Comparison of ENCODE assay signal across 8 mouse cellular contexts in the genomic region with DNA sequence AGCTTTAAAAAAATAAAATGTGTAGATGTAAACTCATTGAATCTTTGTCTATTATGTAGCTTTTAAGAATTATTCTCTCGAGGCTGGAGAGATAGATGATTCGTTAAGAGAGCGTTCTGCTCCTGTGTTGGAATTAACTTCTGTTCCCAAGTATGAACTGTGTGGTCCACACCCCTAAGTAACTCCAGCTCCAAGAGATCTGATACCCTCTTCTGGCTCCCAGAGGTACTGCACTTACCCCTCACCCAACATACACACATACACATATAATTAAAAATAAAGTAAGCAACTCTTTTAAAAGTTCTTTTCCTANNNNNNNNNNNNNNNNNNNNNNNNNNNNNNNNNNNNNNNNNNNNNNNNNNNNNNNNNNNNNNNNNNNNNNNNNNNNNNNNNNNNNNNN. TPM values are rescaled to one million over a fixed set of nuclear protein-coding genes. Genes with fewer than 3 reads are reported as not detected.
DNase-seq lines count a peak whose midpoint lies in the region; ATAC-seq and TF ChIP-seq lines count a peak whose summit lies in the region.

No protein-coding gene starts in this region.

- intact Hi-C loops in left cerebral cortex, adult 2 months (cut with DNase I), result loop anchor here (2.0 kb wide), 1 partner anchor 369 kb away; no protein-coding TSS in a partner anchor

- no peak overlapping the region for H3K4me3 ChIP-seq in neural tube, embryonic 15.5 days (replicated peaks)
- no peak overlapping the region for H3K4me3 ChIP-seq in left cerebral cortex, adult 2 months
- H3K4me3 ChIP-seq in stomach, postnatal 0 days (ENCODE audit: low read depth, low read length), result no peak overlapping the region

- no peak overlapping the region for H3K9ac ChIP-seq in neural tube, embryonic 15.5 days (replicated peaks)
- no peak overlapping the region for H3K9ac ChIP-seq in stomach, postnatal 0 days (ENCODE audit: low read length)

- no peaks in the 10 kb centered on the region for H3K4me1 ChIP-seq in neural tube, embryonic 15.5 days
- no peaks in the 10 kb centered on the region for H3K4me1 ChIP-seq in stomach, postnatal 0 days (replicated peaks; ENCODE audit: control insufficient read depth, insufficient read depth)

- no peak for TF ChIP-seq EP300 in stomach, postnatal 0 days (optimal IDR thresholded peaks at IDR 0.05)

- no peaks in the 10 kb centered on the region for H3K36me3 ChIP-seq in neural tube, embryonic 15.5 days
- no peaks in the 10 kb centered on the region for H3K36me3 ChIP-seq in stomach, postnatal 0 days (ENCODE audit: control insufficient read depth, insufficient read depth, low read length)

- DNase-seq in adrenal gland, postnatal 10 days, result peak; percentile 29
- DNase-seq in adrenal gland, adult 8-10 months, result no peak
- DNase-seq in neural tube, embryonic 10.5 days (ENCODE audit: extremely low spot score, low spot score), result peak; percentile 29
- peak; percentile 6 to 41 for DNase-seq in frontal cortex, postnatal 36 days (ENCODE audit: low spot score in 2 of 2)
- DNase-seq in left cerebral cortex, adult 2 months (ENCODE audit: extremely low spot score in 1 of 2, low spot score in 2 of 2), result peak; percentile 14 to 43
- peak; percentile 19 for DNase-seq in stomach, postnatal 0 days (ENCODE audit: low spot score)
- no peak for DNase-seq in spleen, adult 12 weeks (ENCODE audit: low spot score)

- 67% methylated on average over 3 of the region's 3 CpGs for WGBS in neural tube, embryonic 15.5 days
- WGBS in stomach, postnatal 0 days, result 41% methylated on average over 3 of the region's 3 CpGs

- no peak overlapping the region for H3K27ac ChIP-seq in neural tube, embryonic 15.5 days (replicated peaks)
- no peak overlapping the region for H3K27ac ChIP-seq in left cerebral cortex, adult 2 months
- H3K27ac ChIP-seq in stomach, postnatal 0 days (replicated peaks), result no peak overlapping the region

- H3K9me3 ChIP-seq in neural tube, embryonic 15.5 days (replicated peaks), result no peaks in the 10 kb centered on the region
- H3K9me3 ChIP-seq in stomach, postnatal 0 days (ENCODE audit: control insufficient read depth, low read length), result no peaks in the 10 kb centered on the region

- H3K4me2 ChIP-seq in neural tube, embryonic 15.5 days, result no peak overlapping the region
- no peak overlapping the region for H3K4me2 ChIP-seq in stomach, postnatal 0 days (replicated peaks; ENCODE audit: low read depth)

- no peaks in the 10 kb centered on the region for H3K27me3 ChIP-seq in neural tube, embryonic 15.5 days (replicated peaks)
- H3K27me3 ChIP-seq in stomach, postnatal 0 days (ENCODE audit: control insufficient read depth, insufficient read depth, low read length), result no peaks in the 10 kb centered on the region

- no peak for ATAC-seq in neural tube, embryonic 15.5 days (ENCODE audit: low FRiP score)
- no peak for ATAC-seq in stomach, postnatal 0 days (ENCODE audit: low FRiP score, low TSS enrichment)

- peak; percentile 69 for TF ChIP-seq CTCF in left cerebral cortex, adult 2 months (IDR thresholded peaks at IDR 0.05)
- peak; percentile 71 for TF ChIP-seq CTCF in stomach, postnatal 0 days (IDR thresholded peaks at IDR 0.05; ENCODE audit: low read depth)

RNA-seq across cellular contexts. Expression of a gene that starts 28.8 kb away (rescaled TPM):
- under 1 TPM; 0.72 to 0.85 TPM for total RNA-seq in adrenal gland, postnatal 10 days (2021)
- 1 to 10 TPM; 1.1 to 2.2 (median 1.7) TPM for total RNA-seq in adrenal gland, adult 8-10 months (2022)
- polyA plus RNA-seq in neural tube, embryonic 15.5 days (2015; fragmentation: Nextera tagmentation; extraction: Ambion mirVana), result 8.4 and 10.9 TPM in 2 replicates
- total RNA-seq in left cerebral cortex, adult 2 months (2021), result 1 to 10 TPM; 6.0 to 6.1 TPM
- polyA plus RNA-seq in stomach, postnatal 0 days (2015; fragmentation: Nextera tagmentation; extraction: Ambion mirVana), result 0.53 and 0.68 TPM in 2 replicates

Comparison
In these comparisons a context has a peak if more than half of its experiments do, and no peak if none do; other contexts are left out.
1. DNase-seq: peak in adrenal gland, postnatal 10 days (single experiment), neural tube, embryonic 10.5 days (single experiment), frontal cortex, postnatal 36 days (2 of 2), left cerebral cortex, adult 2 months (2 of 2) and stomach, postnatal 0 days (single experiment); none in adrenal gland, adult 8-10 months (single experiment) and spleen, adult 12 weeks (single experiment).